Mouse (Mus musculus): ENCODE measurements around the gene P2ry14. TPM values are rescaled to one million over a fixed set of nuclear protein-coding genes. Genes with fewer than 3 reads are reported as not detected.

P2ry14 gene
- polyA plus RNA-seq, 1 experiment from 2014 or later, result 10.4 TPM

DNA sequence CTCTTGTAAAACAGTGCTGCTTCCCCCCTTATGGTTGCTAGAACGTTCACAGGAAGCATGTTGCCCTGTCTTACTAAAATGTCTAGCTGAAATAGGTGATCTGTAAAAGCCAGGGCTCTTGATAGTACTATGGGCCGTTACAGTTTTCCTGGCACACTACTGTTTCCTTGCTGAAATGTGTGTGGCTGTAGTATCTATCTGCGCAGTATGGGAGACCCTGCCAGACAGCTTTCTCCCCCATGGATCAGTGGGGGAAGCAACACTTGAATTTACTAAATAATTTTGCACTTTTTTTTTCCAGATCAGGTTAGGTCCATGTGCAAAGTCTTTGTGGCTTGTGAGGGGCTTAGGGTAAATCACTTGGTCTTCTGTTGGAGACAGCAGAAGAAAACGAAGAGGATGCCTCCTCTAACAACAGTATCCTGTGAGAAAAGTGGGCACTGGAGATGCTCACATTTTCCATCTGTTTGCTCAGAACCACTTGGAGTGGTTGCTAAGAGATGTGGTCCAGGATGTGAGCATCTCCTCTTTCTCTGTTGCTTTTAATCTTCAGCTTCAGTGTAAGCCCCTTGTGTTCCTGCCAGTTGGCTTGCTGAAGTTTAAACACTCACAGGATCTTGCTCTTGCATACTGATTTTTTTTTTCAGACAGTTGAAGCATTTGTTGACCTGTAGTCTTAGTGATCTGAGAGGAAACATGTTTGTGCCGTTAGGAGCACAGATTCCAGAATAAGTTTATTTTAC is 17.3 kb downstream of the P2ry14 start:
- Histone ChIP-seq H3K4me2 (ENCODE audit: low read depth, low read length) (no peak overlapping the region), H3K4me3 (ENCODE audit: low read length) (no peak overlapping the region), H3K9me3 (ENCODE audit: control insufficient read depth, low read length) (no peaks in the 10 kb centered on the region), H3K9ac (ENCODE audit: low read depth, low read length) (no peak overlapping the region), H3K36me3 (ENCODE audit: control insufficient read depth, insufficient read depth, low read length) (no peaks in the 10 kb centered on the region), H3K27me3 (replicated peaks; ENCODE audit: control insufficient read depth, insufficient read depth, low read length) (no peaks in the 10 kb centered on the region), H3K27ac (ENCODE audit: low read length) (no peak overlapping the region), H3K4me1 (ENCODE audit: control insufficient read depth, insufficient read depth, low read length) (peaks cover 6% of the 10 kb centered on the region)
- WGBS, result 69% methylated on average over 5 of the region's 5 CpGs
- no peak for ATAC-seq

DNA sequence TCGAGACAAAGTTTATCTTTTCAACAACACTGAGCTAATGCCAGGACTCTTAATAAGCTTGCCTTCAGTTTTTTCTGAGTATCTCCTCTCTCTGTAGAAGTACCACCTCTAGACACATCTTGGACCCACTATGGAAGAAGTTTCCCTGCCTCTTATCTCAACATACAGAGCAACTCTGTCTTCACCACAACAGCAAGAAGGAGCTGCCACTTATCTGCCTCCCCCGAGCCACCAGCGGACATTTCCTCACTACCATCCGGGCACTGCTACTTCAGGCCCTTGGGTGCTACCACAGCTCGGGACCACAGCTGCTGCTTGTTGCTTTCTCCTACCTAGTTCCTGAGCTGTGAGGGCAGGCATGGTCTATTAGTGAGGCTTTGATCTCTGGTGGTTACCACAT is 20.2 kb downstream of the P2ry14 start:
- H3K9me3 ChIP-seq (ENCODE audit: control insufficient read depth, low read length), result no peaks in the 10 kb centered on the region
- no peak overlapping the region for H3K27ac ChIP-seq (ENCODE audit: low read length)
- H3K4me2 ChIP-seq (ENCODE audit: low read depth, low read length), result no peak overlapping the region
- no peaks in the 10 kb centered on the region for H3K27me3 ChIP-seq (replicated peaks; ENCODE audit: control insufficient read depth, insufficient read depth, low read length)
- H3K36me3 ChIP-seq (ENCODE audit: control insufficient read depth, insufficient read depth, low read length), result no peaks in the 10 kb centered on the region
- H3K9ac ChIP-seq (ENCODE audit: low read depth, low read length), result no peak overlapping the region
- no peak for ATAC-seq
- H3K4me1 ChIP-seq (ENCODE audit: control insufficient read depth, insufficient read depth, low read length), result peaks cover 10% of the 10 kb centered on the region
- H3K4me3 ChIP-seq (ENCODE audit: low read length), result no peak overlapping the region
- WGBS, result 75% methylated on average over 5 of the region's 5 CpGs

DNA sequence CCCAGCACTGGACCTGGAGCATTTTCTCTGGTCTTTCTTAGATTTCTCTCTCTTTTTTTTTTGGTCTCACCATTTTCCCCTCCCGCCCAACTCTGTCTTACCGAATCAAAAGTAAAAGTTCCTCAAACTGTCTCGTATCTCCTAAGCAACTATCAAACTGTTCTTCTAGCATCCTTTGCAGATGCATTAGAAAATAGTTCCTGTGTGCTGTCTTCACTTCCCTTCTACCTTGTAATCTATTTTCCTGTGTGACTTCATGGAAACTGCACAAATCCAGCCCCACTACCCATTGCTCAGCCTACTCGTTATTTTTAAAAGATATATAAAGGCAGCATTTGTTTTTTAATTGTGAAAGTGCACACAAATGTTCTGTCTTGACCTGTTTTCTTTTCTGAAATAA is 21.5 kb downstream of the P2ry14 start:
- Histone ChIP-seq H3K27ac (ENCODE audit: low read length) (no peak overlapping the region), H3K36me3 (ENCODE audit: control insufficient read depth, insufficient read depth, low read length) (no peaks in the 10 kb centered on the region), H3K9ac (ENCODE audit: low read depth, low read length) (no peak overlapping the region), H3K4me3 (ENCODE audit: low read length) (no peak overlapping the region), H3K4me2 (ENCODE audit: low read depth, low read length) (no peak overlapping the region), H3K4me1 (ENCODE audit: control insufficient read depth, insufficient read depth, low read length) (peaks cover 10% of the 10 kb centered on the region), H3K9me3 (ENCODE audit: control insufficient read depth, low read length) (no peaks in the 10 kb centered on the region), H3K27me3 (replicated peaks; ENCODE audit: control insufficient read depth, insufficient read depth, low read length) (no peaks in the 10 kb centered on the region)
- no peak for ATAC-seq
- 87% methylated on average over 4 of the region's 4 CpGs for WGBS

DNA sequence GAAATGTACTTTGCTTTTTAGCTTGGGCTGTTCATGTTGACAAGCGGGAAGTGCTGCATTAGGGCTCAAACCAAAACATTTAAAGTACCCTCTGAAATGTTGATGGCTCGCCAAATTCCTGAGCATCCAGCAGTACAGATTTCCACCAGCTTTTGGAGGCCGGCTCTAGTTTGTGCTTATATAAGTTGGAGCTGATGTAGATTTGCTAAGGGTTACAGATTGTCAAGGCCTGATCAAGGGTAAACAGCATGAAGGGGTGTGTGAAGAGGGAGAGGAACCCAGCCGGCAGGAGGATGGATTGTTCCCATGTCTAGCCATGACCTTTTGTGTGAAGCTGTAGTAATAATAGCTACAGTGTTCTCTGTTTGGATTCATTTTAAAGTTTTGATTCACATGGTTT is 22.3 kb downstream of the P2ry14 start:
- 43% methylated on average over 4 of the region's 4 CpGs for WGBS
- ATAC-seq, result peak; percentile 86

DNA sequence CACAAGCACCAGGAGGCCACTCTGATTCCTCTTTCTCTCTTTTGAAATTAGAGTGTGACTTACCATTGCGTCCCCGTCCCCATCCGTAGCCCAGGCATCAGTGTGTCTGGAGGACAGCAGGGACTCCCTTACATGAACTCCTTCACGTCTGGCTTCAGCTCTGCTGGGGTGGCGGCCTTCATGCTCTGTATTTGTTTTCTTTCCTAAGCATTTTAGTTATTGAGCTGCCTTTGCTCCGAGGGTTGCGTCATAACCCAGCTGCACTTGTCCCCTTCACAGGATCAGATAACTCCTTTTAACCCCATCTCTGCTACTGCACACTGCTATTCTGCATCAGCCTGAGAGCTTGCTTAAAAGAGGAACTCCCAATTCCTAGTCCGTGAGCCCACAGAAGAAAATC is 23.0 kb downstream of the P2ry14 start:
- no peak overlapping the region for H3K9ac ChIP-seq (ENCODE audit: low read depth, low read length)
- no peaks in the 10 kb centered on the region for H3K27me3 ChIP-seq (replicated peaks; ENCODE audit: control insufficient read depth, insufficient read depth, low read length)
- H3K4me1 ChIP-seq (ENCODE audit: control insufficient read depth, insufficient read depth, low read length), result peaks cover 7% of the 10 kb centered on the region; the same call in 1 of the 2 replicates
- WGBS, result 45% methylated on average over 8 of the region's 8 CpGs
- peak overlapping the region; percentile 13 for H3K4me2 ChIP-seq (ENCODE audit: low read depth, low read length)
- peak overlapping the region; percentile 28 for H3K4me3 ChIP-seq (ENCODE audit: low read length)
- H3K9me3 ChIP-seq (ENCODE audit: control insufficient read depth, low read length), result no peaks in the 10 kb centered on the region
- ATAC-seq, result peak; percentile 74
- H3K36me3 ChIP-seq (ENCODE audit: control insufficient read depth, insufficient read depth, low read length), result no peaks in the 10 kb centered on the region
- peak overlapping the region; percentile 57; the same call in 1 of the 2 replicates for H3K27ac ChIP-seq (ENCODE audit: low read length)

More for the DNA sequence above, 22.3 kb downstream of the P2ry14 start:
- H3K4me2 ChIP-seq (ENCODE audit: low read depth, low read length), result peak overlapping the region; percentile 13; the same call in 1 of the 2 replicates
- no peak overlapping the region; the same call in none of the 2 replicates for H3K27ac ChIP-seq (ENCODE audit: low read length)
- H3K4me3 ChIP-seq (ENCODE audit: low read length), result peak overlapping the region; percentile 21; the same call in 1 of the 2 replicates
- H3K4me1 ChIP-seq (ENCODE audit: control insufficient read depth, insufficient read depth, low read length), result peaks cover 9% of the 10 kb centered on the region
- H3K9me3 ChIP-seq (ENCODE audit: control insufficient read depth, low read length), result no peaks in the 10 kb centered on the region
- H3K9ac ChIP-seq (ENCODE audit: low read depth, low read length), result no peak overlapping the region
- no peaks in the 10 kb centered on the region for H3K36me3 ChIP-seq (ENCODE audit: control insufficient read depth, insufficient read depth, low read length)
- H3K27me3 ChIP-seq (replicated peaks; ENCODE audit: control insufficient read depth, insufficient read depth, low read length), result no peaks in the 10 kb centered on the region

DNA sequence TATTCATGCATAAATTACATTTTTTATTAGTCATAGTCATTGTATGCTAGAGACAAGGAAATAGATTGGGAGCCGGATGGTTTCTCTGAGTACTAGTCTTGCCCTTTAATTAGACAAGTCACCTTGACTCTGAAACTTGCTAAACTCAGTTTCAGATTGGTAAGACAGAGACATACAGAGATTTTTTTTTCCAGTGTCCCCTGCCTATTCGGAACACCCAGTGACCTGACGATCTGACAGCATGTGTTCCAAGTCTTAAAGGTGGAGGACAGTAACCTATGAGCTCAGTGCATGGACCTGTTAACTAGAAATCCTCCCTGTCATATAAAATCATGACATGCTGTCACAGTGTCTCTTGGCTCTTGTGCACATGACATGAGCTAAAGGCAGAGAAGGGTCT is 23.9 kb downstream of the P2ry14 start:
- Histone ChIP-seq H3K27ac (ENCODE audit: low read length) (no peak overlapping the region), H3K9ac (ENCODE audit: low read depth, low read length) (no peak overlapping the region), H3K27me3 (replicated peaks; ENCODE audit: control insufficient read depth, insufficient read depth, low read length) (no peaks in the 10 kb centered on the region), H3K4me3 (ENCODE audit: low read length) (0 out of 2 replicates have a peak overlapping the region, but pooled peaks have one; percentile 1), H3K4me2 (ENCODE audit: low read depth, low read length) (peak overlapping the region; percentile 23), H3K36me3 (ENCODE audit: control insufficient read depth, insufficient read depth, low read length) (no peaks in the 10 kb centered on the region), H3K4me1 (ENCODE audit: control insufficient read depth, insufficient read depth, low read length) (peaks cover 7% of the 10 kb centered on the region; the same call in 1 of the 2 replicates), H3K9me3 (ENCODE audit: control insufficient read depth, low read length) (no peaks in the 10 kb centered on the region)
- no peak for ATAC-seq
- 76% methylated on average over 3 of the region's 3 CpGs for WGBS

DNA sequence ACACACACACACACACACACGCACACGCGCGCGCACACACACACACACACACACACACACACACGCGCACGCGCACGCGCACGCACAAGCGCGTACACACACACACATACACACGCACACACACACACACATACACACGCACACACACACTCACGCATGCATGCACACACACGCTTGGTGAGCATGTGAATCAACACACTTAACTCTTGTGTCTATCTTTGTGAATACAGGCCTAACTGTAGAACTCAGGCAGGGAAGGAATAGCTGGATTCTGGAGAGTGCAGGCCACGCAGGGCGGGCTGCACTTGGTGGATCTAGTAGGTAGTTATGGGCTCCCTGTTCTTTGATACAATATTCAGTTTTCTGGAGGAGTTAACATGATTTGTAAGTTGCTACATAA is 24.7 kb downstream of the P2ry14 start:
- ATAC-seq, result no peak
- H3K9ac ChIP-seq (ENCODE audit: low read depth, low read length), result no peak overlapping the region
- peaks cover 7% of the 10 kb centered on the region; the same call in 1 of the 2 replicates for H3K4me1 ChIP-seq (ENCODE audit: control insufficient read depth, insufficient read depth, low read length)
- no peaks in the 10 kb centered on the region for H3K27me3 ChIP-seq (replicated peaks; ENCODE audit: control insufficient read depth, insufficient read depth, low read length)
- no peak overlapping the region for H3K4me3 ChIP-seq (ENCODE audit: low read length)
- no peak overlapping the region for H3K27ac ChIP-seq (ENCODE audit: low read length)
- no peaks in the 10 kb centered on the region for H3K36me3 ChIP-seq (ENCODE audit: control insufficient read depth, insufficient read depth, low read length)
- no peak overlapping the region for H3K4me2 ChIP-seq (ENCODE audit: low read depth, low read length)
- 86% methylated on average over 20 of the region's 20 CpGs for WGBS
- no peaks in the 10 kb centered on the region for H3K9me3 ChIP-seq (ENCODE audit: control insufficient read depth, low read length)

DNA sequence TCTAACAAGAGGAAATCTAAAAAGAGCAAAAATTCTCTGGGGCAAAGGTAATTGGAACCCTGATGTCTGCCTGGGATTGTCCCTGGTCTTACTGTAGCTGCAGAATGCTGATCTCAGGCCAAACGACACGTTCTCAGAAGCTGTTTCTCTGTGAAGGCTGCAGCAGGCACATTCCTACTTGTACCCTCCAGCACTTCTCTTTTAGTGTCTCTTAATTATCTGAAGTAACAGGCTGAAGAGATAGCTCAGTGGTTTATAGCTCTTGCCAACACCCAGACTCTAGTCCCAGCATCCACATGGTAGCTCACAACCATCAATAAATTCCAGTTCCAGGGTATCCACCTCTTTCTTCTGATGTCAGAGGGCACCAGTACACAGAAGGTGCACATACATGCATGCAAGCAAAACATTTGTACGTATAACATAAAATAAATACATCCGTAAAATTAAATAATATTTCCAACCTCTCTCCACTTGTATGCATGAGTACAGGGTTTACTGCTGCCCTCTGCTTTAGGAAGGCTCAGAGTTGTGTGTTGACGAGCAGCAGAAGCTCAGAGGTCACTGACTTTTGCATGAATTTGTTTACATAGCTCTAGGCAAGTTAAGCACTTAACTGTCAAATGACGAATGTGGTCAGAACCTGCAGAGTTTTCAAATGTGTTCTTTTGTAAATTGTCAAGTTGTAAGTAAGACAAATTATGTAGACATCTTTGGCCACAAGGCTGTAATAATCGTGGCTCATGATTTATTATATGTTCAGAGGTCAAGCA is 27.4 kb downstream of the P2ry14 start:
- Histone ChIP-seq H3K27ac (ENCODE audit: low read length) (no peak overlapping the region), H3K36me3 (ENCODE audit: control insufficient read depth, insufficient read depth, low read length) (no peaks in the 10 kb centered on the region), H3K9ac (ENCODE audit: low read depth, low read length) (no peak overlapping the region), H3K9me3 (ENCODE audit: control insufficient read depth, low read length) (no peaks in the 10 kb centered on the region), H3K4me1 (ENCODE audit: control insufficient read depth, insufficient read depth, low read length) (peaks cover 4% of the 10 kb centered on the region; the same call in 1 of the 2 replicates), H3K4me3 (ENCODE audit: low read length) (no peak overlapping the region), H3K4me2 (ENCODE audit: low read depth, low read length) (no peak overlapping the region), H3K27me3 (replicated peaks; ENCODE audit: control insufficient read depth, insufficient read depth, low read length) (no peaks in the 10 kb centered on the region)
- WGBS, result 24% methylated on average over 7 of the region's 7 CpGs
- no peak for ATAC-seq

DNA sequence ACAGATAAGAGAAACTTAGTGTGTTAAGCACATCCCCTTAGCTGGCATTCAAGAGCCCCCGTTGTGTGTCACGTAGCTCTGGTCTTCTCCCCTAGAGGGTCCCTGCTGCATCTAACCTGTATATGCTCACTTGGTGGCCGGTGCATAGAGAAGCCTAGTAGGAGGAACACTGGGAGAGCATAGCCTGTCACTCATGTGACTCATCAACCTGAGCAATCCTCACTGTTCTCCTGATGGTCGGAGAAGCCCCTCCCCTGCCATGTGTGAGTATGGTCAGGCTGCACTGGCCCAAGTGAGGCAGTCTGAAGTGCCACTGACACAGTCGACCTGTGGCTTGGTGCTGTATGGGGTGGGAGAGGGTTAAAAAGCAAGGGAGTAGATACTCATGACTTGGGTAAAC is 28.4 kb downstream of the P2ry14 start:
- ATAC-seq, result no peak
- no peak overlapping the region for H3K27ac ChIP-seq (ENCODE audit: low read length)
- no peaks in the 10 kb centered on the region for H3K9me3 ChIP-seq (ENCODE audit: control insufficient read depth, low read length)
- H3K4me1 ChIP-seq (ENCODE audit: control insufficient read depth, insufficient read depth, low read length), result no peaks in the 10 kb centered on the region; the same call in 1 of the 2 replicates
- H3K36me3 ChIP-seq (ENCODE audit: control insufficient read depth, insufficient read depth, low read length), result no peaks in the 10 kb centered on the region
- WGBS, result 59% methylated on average over 5 of the region's 5 CpGs
- H3K27me3 ChIP-seq (replicated peaks; ENCODE audit: control insufficient read depth, insufficient read depth, low read length), result no peaks in the 10 kb centered on the region
- H3K9ac ChIP-seq (ENCODE audit: low read depth, low read length), result no peak overlapping the region
- no peak overlapping the region for H3K4me2 ChIP-seq (ENCODE audit: low read depth, low read length)
- no peak overlapping the region for H3K4me3 ChIP-seq (ENCODE audit: low read length)
